ENCODE assay signal across 9 mouse cellular contexts in the genomic region with DNA sequence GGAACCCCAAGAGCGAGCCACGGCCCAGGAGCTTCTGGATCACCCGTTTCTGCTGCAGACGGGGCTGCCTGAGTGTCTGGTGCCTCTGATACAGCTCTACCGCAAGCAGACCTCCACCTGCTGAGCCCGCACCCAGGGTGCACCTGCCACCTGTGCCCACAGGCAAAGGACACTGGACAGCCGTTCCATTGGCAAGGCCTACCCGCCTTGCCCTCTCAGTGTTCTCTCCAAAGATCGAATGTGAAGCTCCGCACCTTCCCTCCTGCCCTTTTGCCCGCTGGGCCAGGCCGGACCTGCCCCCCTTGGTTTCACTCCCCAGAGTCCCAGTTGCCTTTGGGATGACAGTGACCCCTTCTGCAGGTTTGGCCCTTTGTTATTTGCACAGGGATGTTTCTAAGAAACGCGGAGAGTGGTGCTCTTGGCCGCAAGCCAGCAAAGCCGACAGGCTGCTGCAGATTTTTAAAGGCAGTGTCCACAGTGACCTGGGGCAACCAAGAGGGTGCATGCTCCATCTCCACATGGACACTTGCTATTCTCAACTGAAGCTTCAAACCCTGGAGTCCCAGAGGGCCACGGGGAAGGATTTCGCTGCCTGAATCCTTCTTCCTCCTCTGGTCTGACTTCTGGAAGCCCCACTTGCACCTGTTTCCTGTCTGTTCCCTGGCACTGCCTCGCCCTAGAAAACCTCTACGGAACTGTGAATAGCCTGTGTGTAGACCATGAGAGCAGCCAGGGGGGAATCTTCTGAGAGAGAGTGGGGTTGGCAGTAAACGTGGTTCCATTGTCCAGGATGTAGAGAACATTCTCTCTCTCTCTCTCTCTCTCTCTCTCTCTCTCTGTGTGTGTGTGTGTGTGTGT. TPM values are rescaled to one million over a fixed set of nuclear protein-coding genes. Genes with fewer than 3 reads are reported as not detected.
DNase-seq lines count a peak whose midpoint lies in the region; ATAC-seq lines count a peak whose summit lies in the region.
"Had no signal": no experiment of that assay in that cellular context is flagged by ENCODE, and none has a peak within 500 bp of the region (broad histone marks: within the 10 kb centered on the region; RNA-seq: fewer than 3 reads in every experiment).

No protein-coding gene starts in this region.

- WGBS in heart, embryonic 11.5 days (ENCODE audit: insufficient replicate concordance) = 43% methylated on average over 21 of the region's 21 CpGs
- 32% methylated on average over 21 of the region's 21 CpGs for WGBS in lung, embryonic 16.5 days
- 36% methylated on average over 21 of the region's 21 CpGs for WGBS in heart, embryonic 16.5 days
- WGBS in midbrain, embryonic 16.5 days = 55% methylated on average over 21 of the region's 21 CpGs

- peaks cover 68% of the 10 kb centered on the region for H3K27me3 ChIP-seq in heart, embryonic 11.5 days (ENCODE audit: control insufficient read depth, insufficient read depth, low read length)
- peaks cover 25% of the 10 kb centered on the region for H3K27me3 ChIP-seq in lung, embryonic 16.5 days (ENCODE audit: control insufficient read depth, insufficient read depth, low read depth, low read length)
- peaks cover 9% of the 10 kb centered on the region for H3K27me3 ChIP-seq in heart, embryonic 16.5 days (ENCODE audit: control insufficient read depth, insufficient read depth, low read length)
- H3K27me3 ChIP-seq in midbrain, embryonic 16.5 days (ENCODE audit: control insufficient read depth, insufficient read depth, low read depth, low read length) = peaks cover 40% of the 10 kb centered on the region

- H3K4me3 ChIP-seq in heart, embryonic 11.5 days (ENCODE audit: low read depth, low read length) = no peak overlapping the region
- H3K4me3 ChIP-seq in lung, embryonic 16.5 days (ENCODE audit: low read length) = no peak overlapping the region
- no peak overlapping the region for H3K4me3 ChIP-seq in heart, embryonic 16.5 days (ENCODE audit: low read length)
- no peak overlapping the region for H3K4me3 ChIP-seq in midbrain, embryonic 16.5 days (ENCODE audit: low read depth, low read length)
- H3K4me3 ChIP-seq: embryonic facial prominence, embryonic 15.5 days had no signal

- H3K4me1 ChIP-seq in heart, embryonic 11.5 days (ENCODE audit: control insufficient read depth, insufficient read depth, low read length) = peaks cover 20% of the 10 kb centered on the region
- peaks cover 21% of the 10 kb centered on the region for H3K4me1 ChIP-seq in lung, embryonic 16.5 days (replicated peaks; ENCODE audit: control insufficient read depth, insufficient read depth, low read length)
- H3K4me1 ChIP-seq in heart, embryonic 16.5 days (ENCODE audit: control insufficient read depth, insufficient read depth, low read length) = peaks cover 39% of the 10 kb centered on the region
- peaks cover 8% of the 10 kb centered on the region for H3K4me1 ChIP-seq in midbrain, embryonic 16.5 days (ENCODE audit: control insufficient read depth, insufficient read depth, low read length)

- ATAC-seq in heart, embryonic 11.5 days (replicated peaks; ENCODE audit: insufficient number of reproducible peaks, low FRiP score, low TSS enrichment) = no peak
- ATAC-seq in lung, embryonic 16.5 days (ENCODE audit: low read depth) = peak; percentile 53; the same call in 1 of the 2 replicates
- no peak for ATAC-seq in heart, embryonic 16.5 days (replicated peaks; ENCODE audit: extremely low read depth, insufficient read depth, low FRiP score)
- ATAC-seq in inflammation-experienced regulatory T-cells, adult 6 months = no peak
- no peak for ATAC-seq in midbrain, embryonic 16.5 days

- no peak for DNase-seq in heart, adult 8-10 months (ENCODE audit: low spot score)
- DNase-seq in lung, postnatal 25 days (ENCODE audit: low spot score) = no peak
- peak; percentile 51 for DNase-seq in thymus, postnatal 14 days

- no peak overlapping the region for H3K9ac ChIP-seq in heart, embryonic 11.5 days (ENCODE audit: low read depth, low read length)
- H3K9ac ChIP-seq in lung, embryonic 16.5 days (ENCODE audit: low read length) = no peak overlapping the region
- 0 out of 2 replicates have a peak overlapping the region, but pooled peaks have one; percentile 11 for H3K9ac ChIP-seq in heart, embryonic 16.5 days (ENCODE audit: low read length)
- no peak overlapping the region for H3K9ac ChIP-seq in midbrain, embryonic 16.5 days (ENCODE audit: low read depth, low read length)
- H3K9ac ChIP-seq: embryonic facial prominence, embryonic 15.5 days had no signal

- no peaks in the 10 kb centered on the region for H3K9me3 ChIP-seq in heart, embryonic 11.5 days (replicated peaks; ENCODE audit: control insufficient read depth, low read length)
- H3K9me3 ChIP-seq in lung, embryonic 16.5 days (ENCODE audit: control insufficient read depth, low read length) = no peaks in the 10 kb centered on the region
- H3K9me3 ChIP-seq in heart, embryonic 16.5 days (replicated peaks; ENCODE audit: control insufficient read depth, low read length) = no peaks in the 10 kb centered on the region
- H3K9me3 ChIP-seq in midbrain, embryonic 16.5 days (replicated peaks; ENCODE audit: control insufficient read depth, low read length, poor library complexity, severe bottlenecking) = no peaks in the 10 kb centered on the region
- H3K9me3 ChIP-seq: embryonic facial prominence, embryonic 15.5 days had no signal

- peak overlapping the region; percentile 16; the same call in 1 of the 2 replicates for H3K4me2 ChIP-seq in heart, embryonic 11.5 days
- H3K4me2 ChIP-seq in lung, embryonic 16.5 days (ENCODE audit: low read depth, low read length) = no peak overlapping the region
- H3K4me2 ChIP-seq in heart, embryonic 16.5 days (ENCODE audit: low read depth, low read length) = peak overlapping the region; percentile 8; the same call in 1 of the 2 replicates
- no peak overlapping the region for H3K4me2 ChIP-seq in midbrain, embryonic 16.5 days (ENCODE audit: low read length)
- H3K4me2 ChIP-seq: embryonic facial prominence, embryonic 15.5 days had no signal

- H3K27ac ChIP-seq in heart, embryonic 11.5 days (ENCODE audit: low read depth, low read length) = no peak overlapping the region
- H3K27ac ChIP-seq in lung, embryonic 16.5 days (ENCODE audit: low read length) = no peak overlapping the region
- peak overlapping the region; percentile 37 for H3K27ac ChIP-seq in heart, embryonic 16.5 days (ENCODE audit: low read length)
- no peak overlapping the region for H3K27ac ChIP-seq in midbrain, embryonic 16.5 days (ENCODE audit: low read length)

- H3K36me3 ChIP-seq in heart, embryonic 11.5 days (ENCODE audit: control insufficient read depth, insufficient read depth, low read length) = no peaks in the 10 kb centered on the region
- H3K36me3 ChIP-seq in lung, embryonic 16.5 days (ENCODE audit: control insufficient read depth, insufficient read depth, low read length) = no peaks in the 10 kb centered on the region
- no peaks in the 10 kb centered on the region for H3K36me3 ChIP-seq in heart, embryonic 16.5 days (ENCODE audit: control insufficient read depth, insufficient read depth)
- H3K36me3 ChIP-seq in midbrain, embryonic 16.5 days (ENCODE audit: control insufficient read depth, insufficient read depth, low read length) = peaks cover 6% of the 10 kb centered on the region; the same call in 1 of the 2 replicates
- H3K36me3 ChIP-seq: embryonic facial prominence, embryonic 15.5 days had no signal

RNA-seq across cellular contexts. Expression of a gene that starts 7.1 kb away (rescaled TPM):
- polyA plus RNA-seq in heart, embryonic 11.5 days (2014; fragmentation: Nextera tagmentation; extraction: Ambion mirVana) = 0.66 and 0.80 TPM in 2 replicates
- total RNA-seq in heart, adult 8-10 months (2022) = 1 to 10 TPM; 1.0 to 3.1 (median 1.7) TPM
- 0.06 and 0.11 TPM in 2 replicates for polyA plus RNA-seq in lung, embryonic 16.5 days (2015; fragmentation: Nextera tagmentation; extraction: Ambion mirVana)
- polyA plus RNA-seq in heart, embryonic 16.5 days (2015; fragmentation: Nextera tagmentation; extraction: Ambion mirVana) = 2.8 and 3.1 TPM in 2 replicates
- not detected for polyA plus RNA-seq in inflammation-experienced regulatory T-cells, adult 6 months (2017; shearing (Covaris generic))
- not detected in 2 replicates for polyA plus RNA-seq in midbrain, embryonic 16.5 days (2015; fragmentation: Nextera tagmentation; extraction: Ambion mirVana)

RNA-seq across cellular contexts. Expression of a gene that starts 31.6 kb away (rescaled TPM):
- polyA plus RNA-seq in heart, embryonic 11.5 days (2014; fragmentation: Nextera tagmentation; extraction: Ambion mirVana) = 0.99 and 1.4 TPM in 2 replicates
- 1 to 10 TPM; 2.2 to 3.3 (median 2.5) TPM for total RNA-seq in heart, adult 8-10 months (2022)
- polyA plus RNA-seq in lung, embryonic 16.5 days (2015; fragmentation: Nextera tagmentation; extraction: Ambion mirVana) = 1.6 and 1.8 TPM in 2 replicates
- 3.2 and 3.4 TPM in 2 replicates for polyA plus RNA-seq in heart, embryonic 16.5 days (2015; fragmentation: Nextera tagmentation; extraction: Ambion mirVana)
- 10 to 100 TPM in 2 of 3 experiments, 1 to 10 TPM in 1; 8.2 to 18.9 (median 18.4) TPM for polyA plus RNA-seq in inflammation-experienced regulatory T-cells, adult 6 months (2017; shearing (Covaris generic))
- 0.44 and 0.50 TPM in 2 replicates for polyA plus RNA-seq in midbrain, embryonic 16.5 days (2015; fragmentation: Nextera tagmentation; extraction: Ambion mirVana)

RNA-seq across cellular contexts. Expression of a gene that starts 33.6 kb away (rescaled TPM):
- 1.8 and 3.0 TPM in 2 replicates for polyA plus RNA-seq in heart, embryonic 11.5 days (2014; fragmentation: Nextera tagmentation; extraction: Ambion mirVana)
- total RNA-seq in heart, adult 8-10 months (2022) = 10 to 100 TPM in 3 of 4 experiments, 1 to 10 TPM in 1; 7.5 to 13.4 (median 11.4) TPM
- polyA plus RNA-seq in lung, embryonic 16.5 days (2015; fragmentation: Nextera tagmentation; extraction: Ambion mirVana) = 2.2 and 3.9 TPM in 2 replicates
- 9.8 and 11.1 TPM in 2 replicates for polyA plus RNA-seq in heart, embryonic 16.5 days (2015; fragmentation: Nextera tagmentation; extraction: Ambion mirVana)
- polyA plus RNA-seq in inflammation-experienced regulatory T-cells, adult 6 months (2017; shearing (Covaris generic)) = under 1 TPM in 2 of 3 experiments, not detected in 1; 0.15 to 0.60 TPM
- 62.7 and 65.5 TPM in 2 replicates for polyA plus RNA-seq in midbrain, embryonic 16.5 days (2015; fragmentation: Nextera tagmentation; extraction: Ambion mirVana)

RNA-seq across cellular contexts. Expression of a gene that starts 48.9 kb away (rescaled TPM):
- 45.4 and 46.7 TPM in 2 replicates for polyA plus RNA-seq in heart, embryonic 11.5 days (2014; fragmentation: Nextera tagmentation; extraction: Ambion mirVana)
- total RNA-seq in heart, adult 8-10 months (2022) = 10 to 100 TPM; 33.0 to 45.2 (median 33.9) TPM
- polyA plus RNA-seq in lung, embryonic 16.5 days (2015; fragmentation: Nextera tagmentation; extraction: Ambion mirVana) = 18.7 and 20.5 TPM in 2 replicates
- polyA plus RNA-seq in heart, embryonic 16.5 days (2015; fragmentation: Nextera tagmentation; extraction: Ambion mirVana) = 45.2 and 47.3 TPM in 2 replicates
- 10 to 100 TPM; 28.1 to 40.7 (median 28.2) TPM for polyA plus RNA-seq in inflammation-experienced regulatory T-cells, adult 6 months (2017; shearing (Covaris generic))
- polyA plus RNA-seq in midbrain, embryonic 16.5 days (2015; fragmentation: Nextera tagmentation; extraction: Ambion mirVana) = 17.9 and 18.9 TPM in 2 replicates

Comparison
In these comparisons a context has a peak if more than half of its experiments do, and no peak if none do; other contexts are left out.
1. H3K4me2 ChIP-seq: peak in heart, embryonic 11.5 days (single experiment) and heart, embryonic 16.5 days (single experiment); none in lung, embryonic 16.5 days (single experiment) and midbrain, embryonic 16.5 days (single experiment).